Mouse (Mus musculus) myocyte (in vitro differentiated cells): ENCODE measurements around the gene Nub1.

Experiments
- E2F4 ChIP-seq: IDR thresholded peaks from one replicate; pipeline ENCODE4 v1.6.1; 2011; ENCODE audit warnings: mild to moderate bottlenecking, control low read depth, moderate library complexity; ENCODE audit not compliant: insufficient read depth
- MAX ChIP-seq: IDR thresholded peaks from one replicate; pipeline ENCODE4 v1.6.1; 2011; ENCODE audit warnings: low read depth, mild to moderate bottlenecking, control low read depth
- MYOD1 ChIP-seq, 3 experiments: IDR thresholded peaks; one replicate each; pipeline ENCODE4 v1.6.1; 2011; ENCODE audit warnings: control low read depth in 2 of 3, low read depth in 2 of 3, mild to moderate bottlenecking in 2 of 3, moderate library complexity in 1 of 3; ENCODE audit not compliant: insufficient read length in 2 of 3, control insufficient read depth in 1 of 3
- POLR2A ChIP-seq: IDR thresholded peaks from one replicate; pipeline ENCODE4 v1.6.1; 2011; ENCODE audit warnings: low read depth, mild to moderate bottlenecking, control low read depth, moderate library complexity; ENCODE audit not compliant: insufficient read length
- POLR2AphosphoS2 ChIP-seq: IDR thresholded peaks from one replicate; pipeline ENCODE4 v1.6.1; 2011; ENCODE audit warnings: low read depth, control low read depth; ENCODE audit not compliant: insufficient read length
- TCF12 ChIP-seq: IDR thresholded peaks from one replicate; pipeline ENCODE4 v1.6.1; 2011; ENCODE audit warnings: mild to moderate bottlenecking, control low read depth; ENCODE audit not compliant: poor library complexity, insufficient read depth, severe bottlenecking
- TCF3 ChIP-seq: IDR thresholded peaks from one replicate; pipeline ENCODE4 v1.6.1; 2011; ENCODE audit warnings: low read depth, control low read depth; ENCODE audit not compliant: insufficient read length
- USF1 ChIP-seq: IDR thresholded peaks from one replicate; pipeline ENCODE4 v1.6.1; 2011; ENCODE audit warnings: low read depth, mild to moderate bottlenecking, control low read depth, moderate library complexity

DNA sequence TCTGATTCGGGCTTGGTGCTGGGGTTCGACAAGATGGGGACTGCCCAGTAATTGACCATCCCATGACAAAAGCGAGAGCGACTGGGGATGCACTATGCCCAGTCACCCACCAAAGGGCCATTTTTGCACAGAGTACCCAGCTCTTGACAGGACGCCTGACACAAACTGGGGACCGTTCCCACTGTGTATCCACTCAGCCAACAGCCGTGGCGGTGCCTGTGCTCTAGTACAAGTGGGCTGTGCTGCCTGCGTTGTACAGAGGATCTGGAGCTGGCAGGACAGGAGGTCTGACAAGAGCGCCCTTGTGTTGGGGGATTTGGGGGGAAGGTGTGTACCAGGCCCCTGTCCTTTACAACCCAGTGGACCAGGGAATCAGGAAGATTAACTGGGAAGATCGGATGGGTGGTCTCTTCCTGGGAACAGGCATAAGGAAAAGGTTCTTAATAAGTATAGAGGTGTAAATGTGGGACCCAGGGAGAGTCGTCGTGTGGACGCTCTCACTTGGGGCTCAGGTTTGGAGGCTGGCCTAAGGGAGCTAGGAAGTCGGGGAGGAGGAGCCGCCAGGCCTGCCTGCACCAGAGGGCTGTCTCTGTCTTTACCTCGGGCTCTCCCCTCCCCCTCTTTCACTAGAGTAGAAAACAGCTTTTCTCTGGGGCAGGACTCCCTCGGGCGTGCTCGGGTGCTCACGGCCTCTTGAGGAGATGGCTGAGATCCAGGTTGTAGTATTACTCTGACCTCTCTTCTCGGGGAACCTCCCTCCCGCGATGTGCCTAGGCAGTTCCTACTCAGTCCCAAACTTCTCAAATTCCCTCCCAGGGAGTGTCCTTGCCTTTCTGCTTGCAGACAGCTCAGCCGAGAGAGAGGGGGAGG lies 66.2 kb downstream of the Nub1 start:
- TF ChIP-seq POLR2A (no peak), E2F4 (no peak), MYOD1 (IDR thresholded peaks at IDR 0.05; ENCODE audit: control insufficient read depth in 1 of 3, insufficient read length in 2 of 3, low read depth in 2 of 3) (no peak), POLR2AphosphoS2 (no peak), MAX (no peak), TCF3 (no peak), USF1 (no peak), TCF12 (no peak)
